In genomic region chr9:65202165-65202754, GRCm38 (mm10) we compare ENCODE assay signal across 8 mouse cellular contexts. TPM values are rescaled to one million over a fixed set of nuclear protein-coding genes. Genes with fewer than 3 reads are reported as not detected.
DNase-seq lines count a peak whose midpoint lies in the region; ATAC-seq and TF ChIP-seq lines count a peak whose summit lies in the region.

No protein-coding gene starts in this region.

- TF ChIP-seq POLR2A in embryonic fibroblast, embryonic 13.5 days (IDR thresholded peaks at IDR 0.05; ENCODE audit: low read depth, low read length) = no peak
- no peak for TF ChIP-seq POLR2A in olfactory bulb, adult 2 months (IDR thresholded peaks at IDR 0.05; ENCODE audit: insufficient read depth, low read depth, low read length)

- H3K4me3 ChIP-seq in lung, embryonic 14.5 days (ENCODE audit: low read depth, low read length) = peak overlapping the region; percentile 27
- H3K4me3 ChIP-seq in embryonic fibroblast, embryonic 13.5 days (ENCODE audit: insufficient read depth, low read length) = peak overlapping the region; percentile 44; the same call in 1 of the 2 replicates
- peak overlapping the region; percentile 37 for H3K4me3 ChIP-seq in limb, embryonic 13.5 days
- peak overlapping the region; percentile 39 for H3K4me3 ChIP-seq in olfactory bulb, adult 2 months (ENCODE audit: insufficient read depth, low read depth, low read length)

- DNase-seq in lung, embryonic 14.5 days = no peak
- no peak for DNase-seq in lung, postnatal 25 days (ENCODE audit: low spot score)
- no peak for DNase-seq in spleen, postnatal 10 days (ENCODE audit: low spot score in 2 of 2)
- DNase-seq in adrenal gland, adult 8-10 months = no peak
- DNase-seq in urinary bladder, adult 2 months (ENCODE audit: low spot score) = no peak

- peak overlapping the region; percentile 58 for H3K4me2 ChIP-seq in lung, embryonic 14.5 days
- H3K4me2 ChIP-seq in limb, embryonic 13.5 days (replicated peaks) = peak overlapping the region; percentile 57

- peak overlapping the region; percentile 25 for H3K27ac ChIP-seq in lung, embryonic 14.5 days (ENCODE audit: low read depth)
- H3K27ac ChIP-seq in embryonic fibroblast, embryonic 13.5 days (ENCODE audit: insufficient read depth, low read length) = peak overlapping the region; percentile 60
- H3K27ac ChIP-seq in limb, embryonic 13.5 days = 0 out of 2 replicates have a peak overlapping the region, but pooled peaks have one; percentile 23
- peak overlapping the region; percentile 83 for H3K27ac ChIP-seq in olfactory bulb, adult 2 months (ENCODE audit: insufficient read depth, low read depth, low read length)

- H3K9me3 ChIP-seq in lung, embryonic 14.5 days (ENCODE audit: low read depth, low read length) = no peaks in the 10 kb centered on the region
- no peaks in the 10 kb centered on the region for H3K9me3 ChIP-seq in limb, embryonic 13.5 days

- no peak for TF ChIP-seq CTCF in lung, embryonic 14.5 days (IDR thresholded peaks at IDR 0.05; ENCODE audit: low read depth)
- TF ChIP-seq CTCF in embryonic fibroblast, embryonic 13.5 days (IDR thresholded peaks at IDR 0.05; ENCODE audit: borderline replicate concordance, insufficient read depth, low read length) = no peak
- TF ChIP-seq CTCF in olfactory bulb, adult 2 months (IDR thresholded peaks at IDR 0.05; ENCODE audit: insufficient read depth, low read depth, low read length) = no peak

- peak overlapping the region; percentile 44 for H3K9ac ChIP-seq in lung, embryonic 14.5 days
- peak overlapping the region; percentile 51 for H3K9ac ChIP-seq in limb, embryonic 13.5 days

- no peak for ATAC-seq in lung, embryonic 14.5 days (ENCODE audit: insufficient read depth)
- no peak for ATAC-seq in limb, embryonic 13.5 days (ENCODE audit: low FRiP score, low read depth)

- H3K36me3 ChIP-seq in lung, embryonic 14.5 days (ENCODE audit: insufficient read depth) = no peaks in the 10 kb centered on the region
- H3K36me3 ChIP-seq in limb, embryonic 13.5 days = no peaks in the 10 kb centered on the region

- no peaks in the 10 kb centered on the region for H3K4me1 ChIP-seq in lung, embryonic 14.5 days (ENCODE audit: insufficient read depth)
- peaks cover 5% of the 10 kb centered on the region for H3K4me1 ChIP-seq in embryonic fibroblast, embryonic 13.5 days (ENCODE audit: control insufficient read depth, insufficient read depth, low read length)
- H3K4me1 ChIP-seq in limb, embryonic 13.5 days = 0 out of 2 replicates have a peak, but pooled peaks cover under 1% of the 10 kb centered on the region
- no peaks in the 10 kb centered on the region for H3K4me1 ChIP-seq in olfactory bulb, adult 2 months (ENCODE audit: control insufficient read depth, insufficient read depth, low read length)

- WGBS in lung, embryonic 14.5 days = 26% methylated on average over 11 of the region's 11 CpGs
- 27% methylated on average over 11 of the region's 11 CpGs for WGBS in limb, embryonic 13.5 days
- 14% methylated on average over 11 of the region's 11 CpGs for WGBS in olfactory bulb, adult 2 months

- no peaks in the 10 kb centered on the region for H3K27me3 ChIP-seq in lung, embryonic 14.5 days (ENCODE audit: insufficient read depth, low read length)
- H3K27me3 ChIP-seq in limb, embryonic 13.5 days = no peaks in the 10 kb centered on the region

RNA-seq across cellular contexts. Expression of gene Parp16, which starts 7.1 kb away (rescaled TPM):
- polyA plus RNA-seq in lung, embryonic 14.5 days (2014; fragmentation: Nextera tagmentation; extraction: Ambion mirVana) = 5.3 and 6.9 TPM in 2 replicates
- polyA plus RNA-seq in embryonic fibroblast, embryonic 13.5 days (2011; ENCODE audit: insufficient read length, low read depth, missing spikeins) = 1.5 and 2.7 TPM in 2 replicates
- polyA plus RNA-seq in limb, embryonic 13.5 days (2015; fragmentation: Nextera tagmentation; extraction: Ambion mirVana) = 7.0 and 7.1 TPM in 2 replicates
- not detected in 2 replicates for polyA plus RNA-seq in olfactory bulb, adult 2 months (2012; ENCODE audit: insufficient read depth, insufficient read length, low replicate concordance, missing spikeins)
- total RNA-seq in adrenal gland, adult 8-10 months (2022) = 10 to 100 TPM; 16.2 to 44.2 (median 33.1) TPM
- polyA plus RNA-seq in urinary bladder, adult 2 months (2012; rRNA removed) = 4.4 and 4.5 TPM in 2 replicates

Comparison
In these comparisons a context has a peak if more than half of its experiments do, and no peak if none do; other contexts are left out.
1. H3K27ac ChIP-seq: peak in every context shown above with its lines; median percentile 83 in olfactory bulb, adult 2 months; 60 in embryonic fibroblast, embryonic 13.5 days; 25 in lung, embryonic 14.5 days; 23 in limb, embryonic 13.5 days.